Mouse (Mus musculus) macrophage (primary cell): Measurements from ENCODE around the gene Ncl. TPM values are rescaled to one million over a fixed set of nuclear protein-coding genes. Genes with fewer than 3 reads are reported as not detected.

Experiments
- H3K27ac ChIP-seq: fragments of 350-480 bp; formaldehyde crosslinking; 2 replicates; pipeline ENCODE4 v1.9.0; 2021
- H3K36me3 ChIP-seq: fragments of 350-480 bp; formaldehyde crosslinking; 2 replicates; pipeline ENCODE4 v1.9.0; 2021; ENCODE audit errors: inconsistent target
- H3K4me3 ChIP-seq: fragments of 350-480 bp; formaldehyde crosslinking; 2 replicates; pipeline ENCODE4 v1.9.0; 2021; ENCODE audit errors: inconsistent target
- H3K79me2 ChIP-seq: fragments of 350-480 bp; formaldehyde crosslinking; 2 replicates; pipeline ENCODE4 v1.9.0; 2021; ENCODE audit errors: inconsistent target
- WGBS: methylation state at CpG from one replicate; pipeline ENCODE4 v1.1.7; 2026; ENCODE audit warnings: inconsistent platforms; ENCODE audit not compliant: missing documents; 5-methylcytosine and 5-hydroxymethylcytosine counted together
- polyA plus RNA-seq: library from polyadenylated mRNA; stranded (reverse); fragments of 250-400 nt; gene quantifications from 3 replicates; pipeline ENCODE4 v1.2.4, GENCODE M21; 2018; ENCODE audit warnings: inconsistent platforms

Gene Ncl
- polyA plus RNA-seq, 1 experiment from 2014 or later, result 407 TPM

- 12% methylated on average over 9 of the region's 9 CpGs for WGBS
- H3K4me3 ChIP-seq, result no peak overlapping the region
- no peaks in the 10 kb centered on the region for H3K79me2 ChIP-seq
- peak overlapping the region; percentile 22; the same call in 1 of the 2 replicates for H3K27ac ChIP-seq
- no peaks in the 10 kb centered on the region for H3K36me3 ChIP-seq
Observed at GRCm38 (mm10) chr1:86379161-86379569, 20.0 kb upstream of the Ncl start.

- WGBS, result 9% methylated on average over 5 of the region's 6 CpGs
- H3K36me3 ChIP-seq, result no peaks in the 10 kb centered on the region
- H3K4me3 ChIP-seq, result no peak overlapping the region
- no peak overlapping the region for H3K27ac ChIP-seq
- no peaks in the 10 kb centered on the region for H3K79me2 ChIP-seq
Observed at GRCm38 (mm10) chr1:86378662-86379061, 19.5 kb upstream of the Ncl start.

GRCm38 (mm10) chr1:86376354-86376753, 17.2 kb upstream of the Ncl start:
- Histone ChIP-seq H3K79me2 (no peaks in the 10 kb centered on the region), H3K4me3 (no peak overlapping the region), H3K36me3 (no peaks in the 10 kb centered on the region), H3K27ac (no peak overlapping the region)
- WGBS, result 90% methylated on average over 5 of the region's 5 CpGs

GRCm38 (mm10) chr1:86371997-86372396, 12.8 kb upstream of the Ncl start:
- H3K36me3 ChIP-seq, result no peaks in the 10 kb centered on the region
- 35% methylated on average over 10 of the region's 10 CpGs for WGBS
- H3K27ac ChIP-seq, result no peak overlapping the region
- no peak overlapping the region for H3K4me3 ChIP-seq
- H3K79me2 ChIP-seq, result no peaks in the 10 kb centered on the region

- H3K79me2 ChIP-seq, result no peaks in the 10 kb centered on the region
- H3K36me3 ChIP-seq, result no peaks in the 10 kb centered on the region
- H3K27ac ChIP-seq, result no peak overlapping the region
- no peak overlapping the region for H3K4me3 ChIP-seq
- 51% methylated on average over 4 of the region's 4 CpGs for WGBS
Observed at GRCm38 (mm10) chr1:86368086-86368485, 8.9 kb upstream of the Ncl start.

GRCm38 (mm10) chr1:86363671-86364070, 4.5 kb upstream of the Ncl start:
- Histone ChIP-seq H3K79me2 (peaks cover 21% of the 10 kb centered on the region), H3K27ac (no peak overlapping the region), H3K36me3 (no peaks in the 10 kb centered on the region), H3K4me3 (no peak overlapping the region)
- WGBS, result 34% methylated on average over 6 of the region's 6 CpGs

GRCm38 (mm10) chr1:86361852-86362615, 2.8 kb upstream of the Ncl start:
- WGBS, result 87% methylated on average over 4 of the region's 4 CpGs
- Histone ChIP-seq H3K36me3 (peaks cover 2% of the 10 kb centered on the region; the same call in 1 of the 2 replicates), H3K4me3 (no peak overlapping the region), H3K27ac (no peak overlapping the region), H3K79me2 (peaks cover 37% of the 10 kb centered on the region)

GRCm38 (mm10) chr1:86360441-86360840, 1.2 kb upstream of the Ncl start:
- H3K27ac ChIP-seq, result 0 out of 2 replicates have a peak overlapping the region, but pooled peaks have one; percentile 47
- peaks cover 53% of the 10 kb centered on the region for H3K79me2 ChIP-seq
- H3K4me3 ChIP-seq, result peak overlapping the region; percentile 85
- peaks cover 18% of the 10 kb centered on the region for H3K36me3 ChIP-seq
- 30% methylated on average over 12 of the region's 12 CpGs for WGBS

GRCm38 (mm10) chr1:86359798-86360179, 589 bp upstream of the Ncl start:
- H3K4me3 ChIP-seq, result peak overlapping the region; percentile 85
- WGBS, result 0% methylated on average over 26 of the region's 26 CpGs
- H3K36me3 ChIP-seq, result peaks cover 25% of the 10 kb centered on the region
- H3K27ac ChIP-seq, result peak overlapping the region; percentile 47
- peaks cover 59% of the 10 kb centered on the region for H3K79me2 ChIP-seq

- Histone ChIP-seq H3K4me3 (peak overlapping the region; percentile 63), H3K79me2 (peaks cover 65% of the 10 kb centered on the region), H3K36me3 (peaks cover 39% of the 10 kb centered on the region), H3K27ac (peak overlapping the region; percentile 67)
- 2% methylated on average over 40 of the region's 41 CpGs for WGBS
Observed at GRCm38 (mm10) chr1:86358229-86358905, 833 bp downstream of the Ncl start.

GRCm38 (mm10) chr1:86354186-86354585, 5.0 kb downstream of the Ncl start:
- peaks cover 81% of the 10 kb centered on the region for H3K36me3 ChIP-seq
- 83% methylated on average over 2 of the region's 2 CpGs for whole genome bisulfite sequencing
- no peak overlapping the region for H3K27ac ChIP-seq
- H3K79me2 ChIP-seq, result peaks cover 44% of the 10 kb centered on the region
- H3K4me3 ChIP-seq, result no peak overlapping the region

- H3K36me3 ChIP-seq, result peaks cover 72% of the 10 kb centered on the region
- no peak overlapping the region for H3K4me3 ChIP-seq
- 90% methylated on average over 8 of the region's 8 CpGs for WGBS
- peaks cover 13% of the 10 kb centered on the region for H3K79me2 ChIP-seq
- H3K27ac ChIP-seq, result no peak overlapping the region
Observed at GRCm38 (mm10) chr1:86350576-86350975, 8.6 kb downstream of the Ncl start.

- Histone ChIP-seq H3K4me3 (no peak overlapping the region), H3K36me3 (peaks cover 63% of the 10 kb centered on the region), H3K79me2 (0 out of 2 replicates have a peak, but pooled peaks cover 5% of the 10 kb centered on the region), H3K27ac (no peak overlapping the region)
- 100% methylated on average over 1 of the region's 1 CpGs for WGBS
Observed at GRCm38 (mm10) chr1:86349696-86350095, 9.5 kb downstream of the Ncl start.

- Histone ChIP-seq H3K79me2 (no peaks in the 10 kb centered on the region), H3K36me3 (peaks cover 58% of the 10 kb centered on the region), H3K27ac (no peak overlapping the region), H3K4me3 (no peak overlapping the region)
- 93% methylated on average over 3 of the region's 3 CpGs for WGBS
Observed at GRCm38 (mm10) chr1:86349201-86349600, 10.0 kb downstream of the Ncl start.

- no peak overlapping the region for H3K27ac ChIP-seq
Observed at GRCm38 (mm10) chr1:86348801-86349200, 10.4 kb downstream of the Ncl start.

More at GRCm38 (mm10) chr1:86348801-86349200, 10.4 kb downstream of the Ncl start:
- Histone ChIP-seq H3K36me3 (peaks cover 54% of the 10 kb centered on the region), H3K4me3 (no peak overlapping the region), H3K79me2 (no peaks in the 10 kb centered on the region)
- WGBS, result 82% methylated on average over 4 of the region's 4 CpGs
